Mouse (Mus musculus): Measurements from ENCODE around the gene Gnat1.

DNA sequence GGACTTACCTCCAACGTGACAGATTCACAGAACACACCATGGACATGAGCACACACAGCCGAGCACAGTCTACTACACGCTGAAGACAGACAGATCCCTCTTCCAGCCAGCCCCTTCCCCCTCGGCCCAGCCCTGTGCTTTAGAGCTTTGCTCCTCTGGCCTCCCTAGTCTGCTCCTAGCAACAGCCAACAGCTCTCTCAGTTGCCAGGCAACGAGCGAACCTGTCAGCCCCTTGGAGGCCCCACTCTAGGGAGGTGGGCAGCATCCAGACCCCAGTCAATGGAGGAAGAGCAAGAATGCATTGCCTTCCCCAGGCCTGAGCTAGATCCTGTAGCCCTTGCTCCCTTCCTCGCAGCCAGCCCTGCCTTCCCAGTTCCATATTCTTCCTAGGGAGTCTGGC, 42.4 kb downstream of the Gnat1 start:
- TF ChIP-seq CHD2 (IDR thresholded peaks at IDR 0.05; ENCODE audit: low read depth, low read length), result no peak
- TF ChIP-seq MAFK (IDR thresholded peaks at IDR 0.05; ENCODE audit: insufficient read depth, low read depth, low read length), result no peak
- no peak for TF ChIP-seq ZNF384 (IDR thresholded peaks at IDR 0.05; ENCODE audit: low read depth, low read length)
- TF ChIP-seq HCFC1 (IDR thresholded peaks at IDR 0.05; ENCODE audit: borderline replicate concordance, insufficient read depth, low read length), result no peak
- TF ChIP-seq ZC3H11A (IDR thresholded peaks at IDR 0.05; ENCODE audit: borderline replicate concordance, low read depth, low read length), result no peak

All from ES-E14 (cell line).